Mouse (Mus musculus): Measurements from ENCODE around the gene Mov10.
"Not testable (repeated sequence)": the region's sequence is repeated elsewhere in the genome, so short reads cannot be mapped to it uniquely, and the experiment has no call there.

The Mov10 gene

GRCm38 (mm10) chr3:104817991-104818748, at the start of gene Mov10:
Gene Mov10 (minus strand): TSS chr3:104818563.
- DNase-seq, result peak; percentile 91

- not testable (repeated sequence) for DNase-seq
Observed at GRCm38 (mm10) chr3:104866674-104867073, 48.3 kb upstream of the Mov10 start.

GRCm38 (mm10) chr3:104865341-104865788, 47.0 kb upstream of the Mov10 start:
- no peak for DNase-seq

- DNase-seq, result peak; percentile 92
Observed at GRCm38 (mm10) chr3:104864651-104865340, 46.4 kb upstream of the Mov10 start.

GRCm38 (mm10) chr3:104863786-104864650, 45.7 kb upstream of the Mov10 start, which contains the start of the genes St7l and Capza1:
Gene St7l (plus strand): TSS chr3:104864005.
Gene Capza1 (minus strand): TSS chr3:104864505.
- DNase-seq, result peak; percentile 92

GRCm38 (mm10) chr3:104858560-104858959, 40.2 kb upstream of the Mov10 start:
- DNase-seq, result no peak

GRCm38 (mm10) chr3:104856106-104856505, 37.7 kb upstream of the Mov10 start:
- DNase-seq, result no peak

- DNase-seq, result no peak
Observed at GRCm38 (mm10) chr3:104854866-104855265, 36.5 kb upstream of the Mov10 start.

- DNase-seq, result no peak
Observed at GRCm38 (mm10) chr3:104854465-104854864, 36.1 kb upstream of the Mov10 start.

GRCm38 (mm10) chr3:104846601-104847000, 28.2 kb upstream of the Mov10 start:
- peak; percentile 33 for DNase-seq

GRCm38 (mm10) chr3:104841049-104841448, 22.7 kb upstream of the Mov10 start:
- DNase-seq, result no peak

GRCm38 (mm10) chr3:104835797-104836196, 17.4 kb upstream of the Mov10 start:
- DNase-seq, result no peak

GRCm38 (mm10) chr3:104822413-104822812, 4.0 kb upstream of the Mov10 start:
- DNase-seq, result no peak

- no peak for DNase-seq
Observed at GRCm38 (mm10) chr3:104820426-104820825, 2.1 kb upstream of the Mov10 start.

- DNase-seq, result peak; percentile 54
Observed at GRCm38 (mm10) chr3:104818749-104819134, 379 bp upstream of the Mov10 start.

- DNase-seq, result peak; percentile 60
Observed at GRCm38 (mm10) chr3:104817481-104817990, 827 bp downstream of the Mov10 start.

GRCm38 (mm10) chr3:104816130-104816529, 2.2 kb downstream of the Mov10 start:
- DNase-seq, result no peak

- no peak for DNase-seq
Observed at GRCm38 (mm10) chr3:104815346-104815745, 3.0 kb downstream of the Mov10 start.

- DNase-seq, result no peak
Observed at GRCm38 (mm10) chr3:104814746-104815145, 3.6 kb downstream of the Mov10 start.

- not testable (repeated sequence) for DNase-seq
Observed at GRCm38 (mm10) chr3:104813227-104813626, 5.1 kb downstream of the Mov10 start.

GRCm38 (mm10) chr3:104812254-104812653, 6.1 kb downstream of the Mov10 start:
- DNase-seq, result no peak

GRCm38 (mm10) chr3:104811752-104812151, 6.6 kb downstream of the Mov10 start:
- DNase-seq, result no peak

GRCm38 (mm10) chr3:104805539-104805938, 12.8 kb downstream of the Mov10 start:
- no peak for DNase-seq

All from kidney, adult 9 months (tissue).